Mouse (Mus musculus) CH12.LX (cell line): Measurements from ENCODE around the gene Fhl5. TPM values are rescaled to one million over a fixed set of nuclear protein-coding genes. Genes with fewer than 3 reads are reported as not detected.

ENCODE experiments used
- DNase-seq: peaks from one replicate; pipeline ENCODE4 v3.0.0-alpha.2; 2013; ENCODE audit errors: extremely low read depth
- H3K27ac ChIP-seq: 2 replicates; pipeline ENCODE4 v1.5.1; 2012; ENCODE audit warnings: low read depth, mild to moderate bottlenecking, control low read depth, moderate library complexity; ENCODE audit not compliant: insufficient read depth
- H3K27me3 ChIP-seq: replicated peaks from 2 replicates; pipeline ENCODE3; 2012; ENCODE audit warnings: inconsistent platforms
- H3K36me3 ChIP-seq, 2 experiments: replicated peaks in 1 of 2; 2 replicates each; pipeline versions ENCODE3 to v1.6.1; 2012; ENCODE audit warnings: inconsistent platforms in 1 of 2, low read length in 1 of 2, mild to moderate bottlenecking in 1 of 2, mixed read lengths in 1 of 2, moderate library complexity in 1 of 2; ENCODE audit not compliant: control insufficient read depth in 1 of 2, insufficient read depth in 1 of 2
- H3K4me1 ChIP-seq, 2 experiments: 2 replicates each; pipeline ENCODE4 v1.6.1; 2012; ENCODE audit warnings: inconsistent platforms in 1 of 2, moderate library complexity in 1 of 2; ENCODE audit not compliant: insufficient read depth in 2 of 2, control insufficient read depth in 1 of 2
- H3K4me2 ChIP-seq: 2 replicates; pipeline ENCODE4 v1.6.1; 2012; ENCODE audit warnings: low read depth, mild to moderate bottlenecking, control low read depth; ENCODE audit not compliant: poor library complexity, insufficient read depth, severe bottlenecking
- H3K4me3 ChIP-seq, 3 experiments: fragments of 150-350 bp in 1 of 3; sonication (generic) in 1 of 3; replicated peaks in 1 of 3; 2 replicates each; pipeline versions ENCODE3 to v1.5.1; 2011 to 2012; ENCODE audit warnings: low read depth in 2 of 3, low read length in 2 of 3, mild to moderate bottlenecking in 2 of 3, moderate library complexity in 2 of 3, control low read depth in 1 of 3, improper control_type of control experiment in 1 of 3, inconsistent platforms in 1 of 3, mixed read lengths in 1 of 3; ENCODE audit not compliant: poor library complexity in 1 of 3
- H3K79me2 ChIP-seq: replicated peaks from 2 replicates; pipeline ENCODE4 v1.6.1; 2012; ENCODE audit warnings: mild to moderate bottlenecking, moderate library complexity; ENCODE audit not compliant: control insufficient read depth, poor library complexity, insufficient read depth, severe bottlenecking; ENCODE audit errors: extremely low read depth
- H3K9ac ChIP-seq: 2 replicates; pipeline ENCODE4 v1.6.1; 2012; ENCODE audit warnings: low read depth, mild to moderate bottlenecking, control low read depth, moderate library complexity; ENCODE audit not compliant: insufficient read depth
- H3K9me3 ChIP-seq: replicated peaks from 2 replicates; pipeline ENCODE3; 2012; ENCODE audit warnings: low read length, inconsistent platforms, mixed read lengths
- BHLHE40 ChIP-seq: IDR thresholded peaks from 2 replicates; pipeline ENCODE4 v1.6.1; 2011; ENCODE audit warnings: mild to moderate bottlenecking, low read depth, low read length, improper control_type of control experiment
- CHD1 ChIP-seq: IDR thresholded peaks from 2 replicates; pipeline ENCODE4 v1.6.1; 2012; ENCODE audit warnings: low read depth, low read length, improper control_type of control experiment, inconsistent platforms
- CHD2 ChIP-seq: IDR thresholded peaks from 2 replicates; pipeline ENCODE4 v1.6.1; 2011; ENCODE audit warnings: low read length, improper control_type of control experiment
- CTCF ChIP-seq, 2 experiments: IDR thresholded peaks in 1 of 2; conservative IDR thresholded peaks in 1 of 2; 2 replicates each; pipeline ENCODE4 v1.5.1; 2011 to 2012; ENCODE audit warnings: low read depth in 2 of 2, low read length in 2 of 2, improper control_type of control experiment in 1 of 2, inconsistent platforms in 1 of 2, mild to moderate bottlenecking in 1 of 2, moderate library complexity in 1 of 2
- E2F4 ChIP-seq: IDR thresholded peaks from 2 replicates; pipeline ENCODE4 v1.6.1; 2011; ENCODE audit warnings: low read depth, low read length, improper control_type of control experiment; ENCODE audit not compliant: insufficient replicate concordance
- ELF1 ChIP-seq: IDR thresholded peaks from 2 replicates; pipeline ENCODE4 v1.6.1; 2014; ENCODE audit warnings: low read depth, mild to moderate bottlenecking, inconsistent platforms, low read length, improper control_type of control experiment
- EP300 ChIP-seq: IDR thresholded peaks from 2 replicates; pipeline ENCODE4 v1.6.1; 2011; ENCODE audit warnings: low read length, improper control_type of control experiment
- ETS1 ChIP-seq: conservative IDR thresholded peaks from 2 replicates; pipeline ENCODE4 v1.6.1; 2012; ENCODE audit warnings: low read depth, mild to moderate bottlenecking, inconsistent platforms, low read length, improper control_type of control experiment, moderate library complexity
- GABPA ChIP-seq: IDR thresholded peaks from 2 replicates; pipeline ENCODE4 v1.6.1; 2012; ENCODE audit warnings: low read depth, low read length, improper control_type of control experiment, inconsistent platforms; ENCODE audit not compliant: insufficient replicate concordance
- HCFC1 ChIP-seq: IDR thresholded peaks from 2 replicates; pipeline ENCODE4 v1.6.1; 2012; ENCODE audit warnings: low read depth, mild to moderate bottlenecking, inconsistent platforms, low read length, improper control_type of control experiment
- IRF4 ChIP-seq: IDR thresholded peaks from 2 replicates; pipeline ENCODE4 v1.6.1; 2014; ENCODE audit warnings: low read depth, mild to moderate bottlenecking, inconsistent platforms, low read length, improper control_type of control experiment
- JUN ChIP-seq: IDR thresholded peaks from 2 replicates; pipeline ENCODE4 v1.6.1; 2011; ENCODE audit warnings: low read depth, mild to moderate bottlenecking, low read length, improper control_type of control experiment, moderate library complexity; ENCODE audit not compliant: insufficient read depth
- JUND ChIP-seq: conservative IDR thresholded peaks from 2 replicates; pipeline ENCODE4 v1.6.1; 2011; ENCODE audit warnings: low read depth, low read length, improper control_type of control experiment
- KAT2A ChIP-seq: IDR thresholded peaks from 2 replicates; pipeline ENCODE4 v1.6.1; 2012; ENCODE audit warnings: low read length, improper control_type of control experiment, inconsistent platforms; ENCODE audit not compliant: insufficient replicate concordance
- MAFK ChIP-seq: IDR thresholded peaks from 2 replicates; pipeline ENCODE4 v1.6.1; 2011; ENCODE audit warnings: low read length, improper control_type of control experiment; ENCODE audit not compliant: insufficient replicate concordance
- MAX ChIP-seq: IDR thresholded peaks from 2 replicates; pipeline ENCODE4 v1.6.1; 2011; ENCODE audit warnings: low read length, improper control_type of control experiment
- MAZ ChIP-seq: IDR thresholded peaks from 2 replicates; pipeline ENCODE4 v1.6.1; 2012; ENCODE audit warnings: low read depth, mild to moderate bottlenecking, inconsistent platforms, low read length, improper control_type of control experiment, moderate library complexity
- MEF2A ChIP-seq: IDR thresholded peaks from 2 replicates; pipeline ENCODE4 v1.6.1; 2014; ENCODE audit warnings: low read depth, mild to moderate bottlenecking, inconsistent platforms, low read length, improper control_type of control experiment, borderline replicate concordance
- MXI1 ChIP-seq: IDR thresholded peaks from 2 replicates; pipeline ENCODE4 v1.6.1; 2011; ENCODE audit warnings: mild to moderate bottlenecking, low read depth, low read length, improper control_type of control experiment
- MYC ChIP-seq: IDR thresholded peaks from 2 replicates; pipeline ENCODE4 v1.6.1; 2011; ENCODE audit warnings: low read depth, mild to moderate bottlenecking, improper control_type of control experiment, low read length
- NELFE ChIP-seq: IDR thresholded peaks from 2 replicates; pipeline ENCODE4 v1.6.1; 2011; ENCODE audit warnings: low read depth, low read length, improper control_type of control experiment
- NRF1 ChIP-seq: IDR thresholded peaks from 2 replicates; pipeline ENCODE4 v1.6.1; 2014; ENCODE audit warnings: low read depth, mild to moderate bottlenecking, inconsistent platforms, low read length, improper control_type of control experiment, moderate library complexity
- PAX5 ChIP-seq: IDR thresholded peaks from 2 replicates; pipeline ENCODE4 v1.6.1; 2012; ENCODE audit warnings: low read length, inconsistent platforms, mixed read lengths
- POLR2A ChIP-seq: IDR thresholded peaks from 2 replicates; pipeline ENCODE4 v1.6.1; 2011; ENCODE audit warnings: low read depth, mild to moderate bottlenecking, improper control_type of control experiment, low read length
- POLR2AphosphoS2 ChIP-seq: IDR thresholded peaks from 2 replicates; pipeline ENCODE4 v1.6.1; 2011; ENCODE audit warnings: low read depth, low read length, improper control_type of control experiment
- RAD21 ChIP-seq: IDR thresholded peaks from 2 replicates; pipeline ENCODE4 v1.6.1; 2011; ENCODE audit warnings: low read depth, mild to moderate bottlenecking, low read length, improper control_type of control experiment, moderate library complexity
- RCOR1 ChIP-seq: conservative IDR thresholded peaks from 2 replicates; pipeline ENCODE4 v1.6.1; 2012; ENCODE audit warnings: low read depth, mild to moderate bottlenecking, inconsistent platforms, low read length, improper control_type of control experiment
- SIN3A ChIP-seq: IDR thresholded peaks from 2 replicates; pipeline ENCODE4 v1.6.1; 2012; ENCODE audit warnings: low read length, improper control_type of control experiment, inconsistent platforms
- SMC3 ChIP-seq: IDR thresholded peaks from 2 replicates; pipeline ENCODE4 v1.6.1; 2011; ENCODE audit warnings: low read depth, low read length, improper control_type of control experiment
- TBP ChIP-seq: conservative IDR thresholded peaks from 2 replicates; pipeline ENCODE4 v1.6.1; 2011; ENCODE audit warnings: low read depth, low read length, improper control_type of control experiment
- TCF12 ChIP-seq: IDR thresholded peaks from 2 replicates; pipeline ENCODE4 v1.6.1; 2014; ENCODE audit warnings: low read depth, mild to moderate bottlenecking, inconsistent platforms, low read length, improper control_type of control experiment
- UBTF ChIP-seq: IDR thresholded peaks from 2 replicates; pipeline ENCODE4 v1.6.1; 2012; ENCODE audit warnings: low read depth, mild to moderate bottlenecking, inconsistent platforms, low read length, improper control_type of control experiment, moderate library complexity
- USF1 ChIP-seq: IDR thresholded peaks from 2 replicates; pipeline ENCODE4 v1.6.1; 2014; ENCODE audit warnings: low read depth, mild to moderate bottlenecking, inconsistent platforms, low read length, improper control_type of control experiment
- USF2 ChIP-seq: conservative IDR thresholded peaks from 2 replicates; pipeline ENCODE4 v1.6.1; 2011; ENCODE audit warnings: low read depth, low read length, improper control_type of control experiment
- ZC3H11A ChIP-seq: IDR thresholded peaks from 2 replicates; pipeline ENCODE4 v1.6.1; 2012; ENCODE audit warnings: low read depth, mild to moderate bottlenecking, inconsistent platforms, low read length, improper control_type of control experiment
- ZKSCAN1 ChIP-seq: IDR thresholded peaks from 2 replicates; pipeline ENCODE4 v1.6.1; 2012; ENCODE audit warnings: low read depth, inconsistent platforms, low read length, improper control_type of control experiment, borderline replicate concordance
- ZMIZ1 ChIP-seq: IDR thresholded peaks from 2 replicates; pipeline ENCODE4 v1.6.1; 2012; ENCODE audit warnings: low read depth, mild to moderate bottlenecking, inconsistent platforms, low read length, improper control_type of control experiment
- ZNF384 ChIP-seq: IDR thresholded peaks from 2 replicates; pipeline ENCODE4 v1.6.1; 2012; ENCODE audit warnings: low read depth, low read length, improper control_type of control experiment, inconsistent platforms
- dilution Hi-C: fragments of 300-500 bp; cut with MboI; formaldehyde crosslinking; loops from 2 replicates; pipeline ENCODE4 v1.14.3; 2020; ENCODE audit warnings: low sequenced_read_pairs; ENCODE audit not compliant: extremely low pct_unique_long_range_greater_than_20kb, extremely low pct_ligation_motif_present
- in situ Hi-C: fragments of 300-500 bp; cut with MboI; formaldehyde crosslinking; loops from 3 replicates; pipeline ENCODE4 v1.14.3; 2019; ENCODE audit warnings: low sequenced_read_pairs, low pct_ligation_motif_present, low pct_unique_long_range_greater_than_20kb, mixed read lengths
- polyA plus RNA-seq: library from polyadenylated mRNA; unstranded; fragments of >175 nt; gene quantifications from 2 replicates; pipeline ENCODE4 v1.2.1, GENCODE M21; 2012; ENCODE audit warnings: low read depth; ENCODE audit not compliant: insufficient read length
- total RNA-seq, 2 experiments: library from RNA; depleted of rRNA; stranded (reverse); fragments of 300-350 nt in 1 of 2; fragments of >200 nt in 1 of 2; gene quantifications; 2 replicates each; pipeline ENCODE4 v1.2.3; 2012 to 2014

Fhl5 gene
- total and polyA plus RNA-seq, 3 experiments, result not detected

GRCm38 (mm10) chr4:25281671-25282038 lies 39.0 kb upstream of the Fhl5 start, which contains the start of gene Ufl1:
Gene Ufl1, minus strand, starts transcription at chr4:25281821.
- Histone ChIP-seq H3K27me3 (no peaks in the 10 kb centered on the region), H3K9me3 (peaks cover 2% of the 10 kb centered on the region), H3K27ac (peak within 1 kb of the TSS; percentile 79)
- in situ Hi-C loops, result no loop called here
- DNase-seq, result peak; percentile 93
- TF ChIP-seq UBTF (no peak), E2F4 (no peak), HCFC1 (peak; percentile 87), ELF1 (peak; percentile 88), MAZ (0 out of 2 replicates have a peak, but pooled peaks have one; percentile 42), MXI1 (no peak; the same call in 1 of the 2 replicates), PAX5 (no peak), POLR2AphosphoS2 (no peak), GABPA (peak; percentile 16; the same call in 1 of the 2 replicates), USF2 (no peak), NELFE (peak; percentile 90), ZC3H11A (no peak), MYC (peak; percentile 71; the same call in 1 of the 2 replicates), JUN (no peak), MAFK (peak; percentile 97), KAT2A (0 out of 2 replicates have a peak, but pooled peaks have one; percentile 67), CHD1 (no peak), ETS1 (peak; percentile 49), POLR2A (peak; percentile 91), CTCF (conservative IDR thresholded peaks at IDR 0.05 in 1 of 2, IDR thresholded peaks at IDR 0.05 in 1 of 2; ENCODE audit: low read depth in 2 of 2, low read length in 2 of 2) (no peak), EP300 (peak; percentile 22; the same call in 1 of the 2 replicates), IRF4 (peak; percentile 65), TCF12 (peak; percentile 87), RCOR1 (no peak), SMC3 (no peak), ZNF384 (no peak; the same call in 1 of the 2 replicates), TBP (peak; percentile 87), MEF2A (peak; percentile 72; the same call in 1 of the 2 replicates), ZMIZ1 (peak; percentile 76), ZKSCAN1 (no peak), RAD21 (no peak), JUND (peak; percentile 11; the same call in 1 of the 2 replicates), USF1 (no peak), MAX (no peak), CHD2 (0 out of 2 replicates have a peak, but pooled peaks have one; percentile 23), SIN3A (peak; percentile 57), NRF1 (peak; percentile 48; the same call in 1 of the 2 replicates), BHLHE40 (peak; percentile 57)
- TF ChIP-seq, all 38 proteins: peak for 21
- Histone ChIP-seq H3K79me2 (peaks cover 6% of the 10 kb centered on the region; the same call in 1 of the 2 replicates), H3K4me3 (peak within 1 kb of the TSS; percentile 77 to 96 (median 93)), H3K9ac (peak within 1 kb of the TSS; percentile 94), H3K4me1 (peaks cover 3 to 10% of the 10 kb centered on the region in 2 experiments; a peak in 3 of 4 replicates), H3K4me2 (peak within 1 kb of the TSS; percentile 92), H3K36me3 (peaks cover 16 to 27% of the 10 kb centered on the region in 2 experiments)
- dilution Hi-C loops, result no loop called here
